Mouse (Mus musculus) midbrain, embryonic 14.5 days (tissue): ENCODE measurements around the gene Tnks1bp1. TPM values are rescaled to one million over a fixed set of nuclear protein-coding genes. Genes with fewer than 3 reads are reported as not detected.

Experiments
- ATAC-seq: fragments of 200-750 bp; cut with Nextera tagmentation; 2 replicates; pipeline ENCODE4 v1.8.0; 2017; ENCODE audit warnings: moderate number of reproducible peaks, moderate library complexity; ENCODE audit not compliant: low FRiP score, low TSS enrichment
- DNase-seq: peaks from one replicate; pipeline ENCODE4 v3.0.0-alpha.2; 2015
- H3K27ac ChIP-seq: fragments of 300-500 bp; sonication (generic); replicated peaks from 2 replicates; pipeline ENCODE4 v1.5.1; 2014; ENCODE audit warnings: mild to moderate bottlenecking, low read depth, low read length, moderate library complexity
- H3K27me3 ChIP-seq: fragments of 300-500 bp; sonication (generic); 2 replicates; pipeline ENCODE4 v1.6.1; 2014; ENCODE audit warnings: low read length, control low read depth, mixed read lengths; ENCODE audit not compliant: control insufficient read depth, insufficient read depth
- H3K36me3 ChIP-seq: fragments of 300-500 bp; sonication (generic); 2 replicates; pipeline ENCODE4 v1.6.1; 2014; ENCODE audit warnings: low read length, control low read depth; ENCODE audit not compliant: control insufficient read depth, insufficient read depth
- H3K4me1 ChIP-seq: fragments of 300-500 bp; sonication (generic); 2 replicates; pipeline ENCODE4 v1.6.1; 2014; ENCODE audit warnings: mild to moderate bottlenecking, antibody characterized with exemption, low read length, control low read depth; ENCODE audit not compliant: control insufficient read depth, insufficient read depth
- H3K4me2 ChIP-seq: fragments of 300-500 bp; sonication (generic); 2 replicates; pipeline ENCODE4 v1.6.1; 2014; ENCODE audit warnings: mild to moderate bottlenecking, low read length, moderate library complexity
- H3K4me3 ChIP-seq: fragments of 300-500 bp; sonication (generic); replicated peaks from 2 replicates; pipeline ENCODE4 v1.5.1; 2014; ENCODE audit warnings: low read depth, low read length
- H3K9ac ChIP-seq: fragments of 300-500 bp; sonication (generic); replicated peaks from 2 replicates; pipeline ENCODE4 v1.6.1; 2014; ENCODE audit warnings: mild to moderate bottlenecking, low read length, moderate library complexity
- H3K9me3 ChIP-seq: fragments of 300-500 bp; sonication (generic); 2 replicates; pipeline ENCODE4 v1.6.1; 2016; ENCODE audit warnings: low read length, control low read depth, mixed read lengths; ENCODE audit not compliant: control insufficient read depth
- WGBS: fragments of 180-500 bp; shearing (Covaris S2); extraction: QIAGEN DNeasy Blood & Tissue Kit; methylation state at CpG from one replicate; pipeline ENCODE4 v1.1.7; 2014; 5-methylcytosine and 5-hydroxymethylcytosine counted together
- polyA plus RNA-seq: library from polyadenylated mRNA; unstranded; fragments of >200 nt; fragmentation: Nextera tagmentation; extraction: Ambion mirVana; gene quantifications from 2 replicates; pipeline ENCODE4 v1.2.1, GENCODE M21; 2014

The Tnks1bp1 gene
- polyA plus RNA-seq, 1 experiment from 2014 or later, result 7.9 TPM

DNA sequence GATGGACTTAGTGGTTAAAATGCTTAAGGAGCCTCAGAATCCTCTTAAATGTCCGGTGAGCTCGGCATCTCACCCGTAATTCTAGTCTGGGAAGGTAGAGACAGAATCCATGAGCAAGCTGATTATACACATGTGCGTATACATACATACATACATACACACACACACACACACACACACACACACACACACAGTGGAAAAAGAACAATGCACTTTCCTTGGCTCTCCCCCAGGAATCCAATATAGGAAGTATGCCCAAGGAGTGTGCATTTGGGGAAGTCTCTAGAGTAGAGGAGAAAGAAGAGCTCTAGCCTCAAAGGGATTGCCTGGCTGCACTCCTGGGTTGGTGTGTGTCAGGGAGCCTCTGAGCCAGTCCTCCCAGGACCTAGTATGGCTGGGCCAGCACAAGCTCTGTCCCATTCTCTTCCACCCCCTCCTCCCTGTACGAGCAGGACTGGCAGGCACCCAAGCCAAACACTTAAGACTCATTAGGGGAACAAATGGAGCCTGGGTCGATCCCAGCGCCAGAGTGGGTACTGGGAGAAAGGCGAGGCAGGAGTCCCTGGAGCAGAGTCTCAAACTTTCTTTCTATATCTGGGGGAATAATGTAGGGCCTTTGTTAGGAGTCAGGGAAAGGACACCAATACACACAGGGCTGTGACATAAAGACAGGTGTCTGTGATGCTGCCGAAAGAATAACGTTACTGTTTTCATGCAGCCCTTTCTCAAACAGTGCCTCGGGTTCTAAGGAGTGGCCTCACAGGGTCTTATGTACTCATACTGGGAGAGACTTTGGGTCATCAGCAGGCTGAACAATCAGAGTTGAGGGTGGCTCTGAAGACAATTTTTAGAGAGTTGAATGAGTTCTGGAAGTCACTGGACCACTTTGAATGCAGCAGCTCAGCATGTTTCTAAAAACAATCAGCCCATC, 41.2 kb downstream of the Tnks1bp1 start:
- Histone ChIP-seq H3K36me3 (no peaks in the 10 kb centered on the region), H3K9ac (no peak overlapping the region), H3K27me3 (no peaks in the 10 kb centered on the region), H3K9me3 (no peaks in the 10 kb centered on the region), H3K27ac (no peak overlapping the region), H3K4me1 (no peaks in the 10 kb centered on the region), H3K4me2 (no peak overlapping the region), H3K4me3 (no peak overlapping the region)
- no peak for ATAC-seq
- peak; percentile 54 for DNase-seq
- 54% methylated on average over 11 of the region's 11 CpGs for WGBS

DNA sequence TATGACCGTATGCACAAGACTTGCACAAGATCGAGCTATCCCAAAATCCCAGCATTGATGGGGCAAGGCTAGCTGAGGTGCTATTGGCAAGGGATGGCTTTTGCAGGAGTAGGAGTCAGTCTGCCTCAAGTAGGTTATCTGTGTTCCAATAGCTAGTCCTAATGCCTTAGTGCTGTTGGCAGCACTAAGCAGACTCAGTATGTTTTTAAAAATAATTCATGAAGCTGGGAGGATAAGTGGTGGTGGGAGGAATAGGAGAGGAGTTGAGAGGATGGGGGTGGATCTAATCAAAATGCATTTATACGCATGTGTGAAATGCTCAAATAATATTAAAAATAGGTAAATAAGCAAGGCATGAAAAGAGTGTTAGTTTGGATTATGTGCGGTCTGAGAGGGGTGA, 43.5 kb downstream of the Tnks1bp1 start:
- H3K9me3 ChIP-seq, result no peaks in the 10 kb centered on the region
- WGBS, result 98% methylated on average over 4 of the region's 4 CpGs
- H3K36me3 ChIP-seq, result no peaks in the 10 kb centered on the region
- H3K9ac ChIP-seq, result no peak overlapping the region
- no peak for DNase-seq
- H3K4me1 ChIP-seq, result no peaks in the 10 kb centered on the region
- ATAC-seq, result no peak
- no peaks in the 10 kb centered on the region for H3K27me3 ChIP-seq
- H3K4me3 ChIP-seq, result no peak overlapping the region
- H3K4me2 ChIP-seq, result no peak overlapping the region
- H3K27ac ChIP-seq, result no peak overlapping the region

DNA sequence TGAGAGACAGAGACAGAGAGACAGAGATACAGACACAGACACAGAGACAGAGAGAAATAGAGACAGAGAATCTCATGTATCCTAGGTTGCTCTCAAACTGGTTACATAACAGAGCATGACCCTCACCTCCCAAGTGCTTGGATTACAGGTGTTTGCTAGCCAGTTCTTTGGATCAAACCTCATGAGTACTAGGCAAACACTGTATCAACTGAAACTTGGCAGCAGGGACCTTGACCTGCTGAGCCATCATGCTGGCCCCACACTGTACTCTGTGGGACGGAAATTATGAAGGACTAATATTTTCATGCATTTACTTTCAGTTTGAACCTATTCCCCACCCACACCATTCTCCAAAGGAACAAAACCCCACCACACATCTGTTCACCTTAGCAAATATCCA, 45.6 kb downstream of the Tnks1bp1 start:
- Histone ChIP-seq H3K4me1 (no peaks in the 10 kb centered on the region), H3K9ac (no peak overlapping the region), H3K9me3 (no peaks in the 10 kb centered on the region), H3K4me2 (no peak overlapping the region), H3K36me3 (no peaks in the 10 kb centered on the region), H3K4me3 (no peak overlapping the region), H3K27me3 (no peaks in the 10 kb centered on the region), H3K27ac (no peak overlapping the region)
- WGBS, result 97% methylated on average over 1 of the region's 1 CpGs
- ATAC-seq (no peak), DNase-seq (no peak)

DNA sequence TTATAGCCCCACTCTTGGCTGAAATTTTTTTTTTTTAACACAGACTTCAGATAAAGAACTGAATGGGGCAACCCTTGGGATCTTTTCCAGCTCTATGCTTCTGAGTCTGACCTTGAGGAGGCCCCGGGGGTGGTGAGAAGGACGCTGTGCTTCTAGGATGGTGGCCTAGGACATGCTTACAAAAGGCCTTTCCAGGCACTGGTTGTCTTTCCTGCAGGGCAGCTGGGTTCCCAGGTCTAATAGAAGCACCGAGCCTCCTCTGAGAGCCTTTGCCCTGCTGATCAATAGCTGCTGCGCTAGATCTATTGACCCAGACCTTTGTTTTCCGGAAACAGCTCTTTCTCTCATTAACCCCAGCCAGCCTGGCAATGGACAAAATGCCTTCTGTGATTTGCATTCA, 48.1 kb downstream of the Tnks1bp1 start:
- Histone ChIP-seq H3K9me3 (no peaks in the 10 kb centered on the region), H3K27ac (0 out of 2 replicates have a peak overlapping the region, but pooled peaks have one; percentile 20), H3K4me3 (no peak overlapping the region), H3K4me2 (no peak overlapping the region), H3K27me3 (no peaks in the 10 kb centered on the region), H3K9ac (no peak overlapping the region), H3K36me3 (no peaks in the 10 kb centered on the region), H3K4me1 (no peaks in the 10 kb centered on the region)
- 47% methylated on average over 5 of the region's 5 CpGs for WGBS
- ATAC-seq, result no peak; the same call in 1 of the 2 replicates
- no peak for DNase-seq

DNA sequence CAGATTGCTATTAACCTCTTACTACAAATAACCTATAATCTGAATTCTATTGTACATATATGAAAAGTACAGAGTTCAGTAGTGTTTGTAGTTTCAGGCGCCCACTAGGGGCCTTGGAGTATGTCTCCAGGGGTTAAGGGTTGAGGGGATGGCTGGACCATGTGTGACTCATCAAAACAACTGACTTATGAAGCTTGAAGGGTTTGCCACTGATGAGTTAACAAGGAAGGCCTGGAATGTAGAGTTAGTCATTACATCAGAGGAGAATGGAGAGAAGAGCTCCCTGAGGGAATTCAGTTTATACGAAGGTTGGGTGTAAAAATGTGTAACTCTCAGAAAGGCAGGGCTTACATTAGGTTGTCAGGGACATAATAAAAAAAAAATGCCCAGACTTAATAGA, 50.2 kb downstream of the Tnks1bp1 start:
- H3K27ac ChIP-seq, result no peak overlapping the region
- H3K27me3 ChIP-seq, result no peaks in the 10 kb centered on the region
- no peaks in the 10 kb centered on the region for H3K36me3 ChIP-seq
- DNase-seq, result no peak
- no peak overlapping the region for H3K4me3 ChIP-seq
- ATAC-seq, result no peak
- H3K9ac ChIP-seq, result no peak overlapping the region
- WGBS, result 89% methylated on average over 2 of the region's 2 CpGs
- H3K4me1 ChIP-seq, result no peaks in the 10 kb centered on the region
- no peaks in the 10 kb centered on the region for H3K9me3 ChIP-seq
- no peak overlapping the region for H3K4me2 ChIP-seq

DNA sequence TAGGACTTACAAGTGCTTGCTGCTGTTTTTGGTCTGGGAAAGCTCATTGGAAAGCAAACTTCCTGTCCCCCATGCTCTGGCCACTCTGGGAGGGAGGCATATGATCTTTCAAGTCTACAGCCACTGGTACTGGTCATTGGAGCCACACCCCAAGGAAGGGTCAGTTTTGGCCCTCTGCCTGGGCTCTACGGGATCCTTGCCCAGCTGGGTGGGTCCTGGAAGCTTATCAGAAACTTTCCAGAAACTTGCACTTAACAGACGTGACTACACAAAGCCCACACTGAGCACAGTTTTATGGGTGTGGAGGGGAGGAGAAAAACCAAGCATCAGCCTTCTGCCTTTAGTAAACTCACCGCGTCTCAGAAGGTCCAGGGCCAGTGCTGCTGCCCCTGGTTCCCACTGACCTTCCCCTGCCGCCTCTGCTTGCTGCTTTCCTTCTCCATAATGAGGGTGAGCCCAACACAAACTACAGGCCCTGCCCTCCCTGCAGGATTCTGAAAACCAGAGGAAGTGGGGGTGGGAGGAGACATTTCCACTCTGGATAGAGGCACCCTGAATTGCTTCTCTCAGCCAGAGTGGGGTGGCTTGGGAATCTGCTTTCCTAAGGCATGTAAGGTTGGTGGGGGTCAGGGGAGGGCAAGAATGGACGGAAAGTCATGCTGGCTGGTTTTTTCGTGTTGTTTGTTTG, 51.1 kb downstream of the Tnks1bp1 start:
- Histone ChIP-seq H3K9me3 (no peaks in the 10 kb centered on the region), H3K4me2 (no peak overlapping the region), H3K4me1 (no peaks in the 10 kb centered on the region), H3K4me3 (no peak overlapping the region), H3K9ac (no peak overlapping the region), H3K36me3 (no peaks in the 10 kb centered on the region), H3K27me3 (no peaks in the 10 kb centered on the region), H3K27ac (no peak overlapping the region)
- WGBS, result 85% methylated on average over 7 of the region's 7 CpGs
- DNase-seq (no peak), ATAC-seq (no peak)

DNA sequence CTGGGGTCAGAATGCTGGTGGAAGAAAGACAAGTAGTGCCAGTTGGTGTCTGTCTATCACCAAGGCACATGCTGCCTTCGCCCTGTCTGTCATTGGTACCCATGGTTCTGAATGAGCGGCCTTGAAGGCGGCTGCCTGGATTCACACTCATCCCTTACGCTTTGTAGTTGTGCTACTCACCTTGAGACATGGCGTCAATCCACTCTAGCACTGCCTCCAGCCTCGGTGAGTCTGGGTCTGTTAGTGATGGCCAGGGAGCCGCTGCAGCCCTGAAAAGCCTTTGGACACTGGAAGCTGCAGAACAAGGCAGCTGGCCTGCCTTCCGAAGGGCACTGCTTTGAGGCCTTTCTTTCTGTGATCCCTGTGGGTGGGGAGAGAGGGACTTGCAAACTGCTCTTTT, 55.4 kb downstream of the Tnks1bp1 start:
- Histone ChIP-seq H3K9ac (no peak overlapping the region), H3K4me3 (no peak overlapping the region), H3K27me3 (no peaks in the 10 kb centered on the region), H3K4me2 (no peak overlapping the region), H3K27ac (no peak overlapping the region), H3K9me3 (no peaks in the 10 kb centered on the region), H3K36me3 (no peaks in the 10 kb centered on the region), H3K4me1 (no peaks in the 10 kb centered on the region)
- no peak for DNase-seq
- no peak for ATAC-seq
- WGBS, result 76% methylated on average over 8 of the region's 8 CpGs

DNA sequence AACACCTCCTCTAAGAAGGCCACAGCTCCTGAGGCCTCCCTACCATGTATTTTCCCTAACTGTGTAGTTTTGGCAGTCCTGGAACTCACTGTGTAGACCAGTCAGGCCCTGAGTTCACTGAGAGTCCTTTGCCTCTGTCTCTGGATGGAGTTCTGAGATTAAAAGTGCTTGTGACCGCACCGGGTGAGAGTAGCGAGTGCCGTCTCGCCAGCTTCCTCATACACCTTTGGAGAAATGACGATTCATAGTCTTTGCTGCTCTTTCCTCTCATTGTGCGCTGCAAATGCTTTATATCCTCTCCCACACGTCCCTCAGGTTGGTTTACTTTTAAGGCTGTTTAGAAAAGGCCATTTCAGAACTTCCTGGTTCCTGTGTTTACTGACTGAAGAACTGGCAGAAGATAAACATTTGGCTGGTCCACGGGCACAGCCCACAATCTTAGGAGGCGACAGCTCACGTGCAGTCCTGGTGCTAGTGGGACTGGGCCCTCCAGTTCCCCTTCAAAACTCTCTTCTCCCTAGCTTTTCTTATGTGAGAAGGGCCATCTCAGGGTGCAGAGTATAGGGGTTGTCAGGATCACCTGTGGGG, 57.7 kb downstream of the Tnks1bp1 start:
- Histone ChIP-seq H3K9ac (no peak overlapping the region), H3K36me3 (no peaks in the 10 kb centered on the region), H3K9me3 (no peaks in the 10 kb centered on the region), H3K4me2 (no peak overlapping the region), H3K4me3 (no peak overlapping the region), H3K27ac (no peak overlapping the region), H3K27me3 (no peaks in the 10 kb centered on the region), H3K4me1 (no peaks in the 10 kb centered on the region)
- ATAC-seq (no peak), DNase-seq (no peak)
- WGBS, result 84% methylated on average over 11 of the region's 11 CpGs
